Mouse (Mus musculus) myocyte (in vitro differentiated cells): ENCODE measurements around the gene Olfr1413.

Source experiments
- CEBPB ChIP-seq: IDR thresholded peaks from 2 replicates; pipeline ENCODE4 v1.6.1; 2011; ENCODE audit warnings: mild to moderate bottlenecking, moderate library complexity; ENCODE audit not compliant: poor library complexity, insufficient read depth, severe bottlenecking
- E2F4 ChIP-seq: IDR thresholded peaks from one replicate; pipeline ENCODE4 v1.6.1; 2011; ENCODE audit warnings: mild to moderate bottlenecking, control low read depth, moderate library complexity; ENCODE audit not compliant: insufficient read depth
- MAX ChIP-seq: IDR thresholded peaks from one replicate; pipeline ENCODE4 v1.6.1; 2011; ENCODE audit warnings: low read depth, mild to moderate bottlenecking, control low read depth
- MYOD1 ChIP-seq, 3 experiments: IDR thresholded peaks; one replicate each; pipeline ENCODE4 v1.6.1; 2011; ENCODE audit warnings: control low read depth in 2 of 3, low read depth in 2 of 3, mild to moderate bottlenecking in 2 of 3, moderate library complexity in 1 of 3; ENCODE audit not compliant: insufficient read length in 2 of 3, control insufficient read depth in 1 of 3
- MYOG ChIP-seq, 3 experiments: IDR thresholded peaks; one replicate each; pipeline ENCODE4 v1.6.1; 2011; ENCODE audit warnings: control low read depth in 2 of 3, low read depth in 2 of 3, mild to moderate bottlenecking in 2 of 3; ENCODE audit not compliant: insufficient read length in 2 of 3, control insufficient read depth in 1 of 3, insufficient read depth in 1 of 3
- POLR2A ChIP-seq: IDR thresholded peaks from one replicate; pipeline ENCODE4 v1.6.1; 2011; ENCODE audit warnings: low read depth, mild to moderate bottlenecking, control low read depth, moderate library complexity; ENCODE audit not compliant: insufficient read length
- POLR2AphosphoS2 ChIP-seq: IDR thresholded peaks from one replicate; pipeline ENCODE4 v1.6.1; 2011; ENCODE audit warnings: low read depth, control low read depth; ENCODE audit not compliant: insufficient read length
- REST ChIP-seq: IDR thresholded peaks from one replicate; pipeline ENCODE4 v1.6.1; 2011; ENCODE audit warnings: mild to moderate bottlenecking, control low read depth, moderate library complexity; ENCODE audit not compliant: insufficient read depth, insufficient read length
- SRF ChIP-seq: IDR thresholded peaks from one replicate; pipeline ENCODE4 v1.6.1; 2011; ENCODE audit warnings: low read depth; ENCODE audit not compliant: control insufficient read depth, insufficient read length
- TCF12 ChIP-seq: IDR thresholded peaks from one replicate; pipeline ENCODE4 v1.6.1; 2011; ENCODE audit warnings: mild to moderate bottlenecking, control low read depth; ENCODE audit not compliant: poor library complexity, insufficient read depth, severe bottlenecking
- TCF3 ChIP-seq: IDR thresholded peaks from one replicate; pipeline ENCODE4 v1.6.1; 2011; ENCODE audit warnings: low read depth, control low read depth; ENCODE audit not compliant: insufficient read length
- USF1 ChIP-seq: IDR thresholded peaks from one replicate; pipeline ENCODE4 v1.6.1; 2011; ENCODE audit warnings: low read depth, mild to moderate bottlenecking, control low read depth, moderate library complexity

GRCm38 (mm10) chr1:92611008-92611407, 39.9 kb downstream of the Olfr1413 start:
- no peak for TF ChIP-seq POLR2AphosphoS2
- no peak for TF ChIP-seq POLR2A
- no peak for TF ChIP-seq MAX
- TF ChIP-seq MYOD1 (IDR thresholded peaks at IDR 0.05; ENCODE audit: control insufficient read depth in 1 of 3, insufficient read length in 2 of 3, low read depth in 2 of 3) = no peak
- TF ChIP-seq USF1 = no peak
- TF ChIP-seq TCF12 = no peak
- TF ChIP-seq CEBPB = no peak
- no peak for TF ChIP-seq SRF
- TF ChIP-seq MYOG (IDR thresholded peaks at IDR 0.05; ENCODE audit: control insufficient read depth in 1 of 3, insufficient read depth in 1 of 3, insufficient read length in 2 of 3, low read depth in 2 of 3) = no peak
- TF ChIP-seq E2F4 = no peak
- no peak for TF ChIP-seq TCF3
- no peak for TF ChIP-seq REST
